9 mouse cellular contexts compared by ENCODE assay signal in the genomic region with DNA sequence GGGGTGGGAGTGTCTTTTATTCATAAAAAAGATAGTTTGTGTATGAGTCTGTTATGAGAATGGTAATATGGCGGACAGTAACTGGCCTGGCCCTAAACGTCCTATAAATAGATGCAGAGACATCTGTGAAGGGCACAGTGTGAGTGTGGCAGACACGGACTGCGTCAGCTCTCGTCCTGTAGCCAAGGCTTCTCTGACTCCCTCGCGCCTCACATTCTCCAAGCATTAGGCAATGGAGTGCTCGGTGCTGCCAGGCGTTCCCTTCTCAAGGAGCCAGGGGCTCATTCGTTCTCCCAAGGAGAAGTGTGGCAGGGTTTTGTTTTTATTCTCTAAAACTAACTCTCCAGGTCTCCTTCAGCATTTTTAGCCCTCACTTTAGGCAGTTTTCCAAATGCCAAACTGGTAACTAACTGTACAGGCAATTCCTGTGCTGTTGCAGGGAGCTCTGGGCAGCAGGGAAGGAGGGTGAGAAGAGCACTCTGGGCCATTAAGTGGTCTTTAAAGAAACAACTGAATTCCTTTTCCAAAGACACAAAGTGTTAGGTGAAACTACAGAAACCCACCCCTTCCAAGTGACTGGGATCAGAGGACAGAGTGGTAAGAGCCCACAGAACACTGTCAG. TPM values are rescaled to one million over a fixed set of nuclear protein-coding genes. Genes with fewer than 3 reads are reported as not detected.
A peak's percentile ranks its signal among the peaks of the same experiment; 100 is the strongest.
DNase-seq lines count a peak whose midpoint lies in the region; ATAC-seq and TF ChIP-seq lines count a peak whose summit lies in the region.
"Had no signal": no experiment of that assay in that cellular context is flagged by ENCODE, and none has a peak within 500 bp of the region (broad histone marks: within the 10 kb centered on the region; RNA-seq: fewer than 3 reads in every experiment).

No protein-coding gene starts in this region.

- H3K27me3 ChIP-seq in midbrain, postnatal 0 days (ENCODE audit: insufficient read depth, low read length): no peaks in the 10 kb centered on the region
- no peaks in the 10 kb centered on the region for H3K27me3 ChIP-seq in midbrain, embryonic 10.5 days (ENCODE audit: low read depth, poor library complexity, severe bottlenecking)
- H3K27me3 ChIP-seq in embryonic facial prominence, embryonic 13.5 days: no peaks in the 10 kb centered on the region
- H3K27me3 ChIP-seq in heart, embryonic 16.5 days (ENCODE audit: control insufficient read depth, insufficient read depth, low read length): no peaks in the 10 kb centered on the region
- H3K27me3 ChIP-seq in lung, postnatal 0 days (replicated peaks; ENCODE audit: insufficient read depth, low read length): no peaks in the 10 kb centered on the region
- H3K27me3 ChIP-seq in hindbrain, embryonic 11.5 days (ENCODE audit: control insufficient read depth, insufficient read depth, low read length): no peaks in the 10 kb centered on the region
- H3K27me3 ChIP-seq: liver, embryonic 13.5 days had no signal

- DNase-seq in midbrain, postnatal 0 days (ENCODE audit: low spot score): peak; percentile 53
- DNase-seq in midbrain, embryonic 10.5 days (ENCODE audit: low spot score): no peak
- peak; percentile 96 for DNase-seq in lung, postnatal 0 days (ENCODE audit: low spot score)
- no peak for DNase-seq in spleen, postnatal 10 days (ENCODE audit: low spot score in 2 of 2)
- no peak for DNase-seq in hindbrain, embryonic 11.5 days (ENCODE audit: low spot score)
- DNase-seq: liver, embryonic 13.5 days had no signal

- ATAC-seq in midbrain, postnatal 0 days (ENCODE audit: low FRiP score): no peak
- no peak for ATAC-seq in embryonic facial prominence, embryonic 13.5 days (ENCODE audit: insufficient number of reproducible peaks, insufficient read depth, low FRiP score, low TSS enrichment, low read depth)
- peak; percentile 96 for ATAC-seq in heart, embryonic 16.5 days (replicated peaks; ENCODE audit: extremely low read depth, insufficient read depth, low FRiP score)
- peak; percentile 94 for ATAC-seq in lung, postnatal 0 days
- ATAC-seq in erythroblast, adult 5-6 weeks (replicated peaks; ENCODE audit: low FRiP score, poor library complexity, severe bottlenecking): no peak
- ATAC-seq in hindbrain, embryonic 11.5 days (ENCODE audit: low FRiP score): no peak

- no peak overlapping the region for H3K4me3 ChIP-seq in midbrain, postnatal 0 days (ENCODE audit: low read depth, low read length)
- H3K4me3 ChIP-seq in midbrain, embryonic 10.5 days: no peak overlapping the region
- no peak overlapping the region for H3K4me3 ChIP-seq in embryonic facial prominence, embryonic 13.5 days
- no peak overlapping the region for H3K4me3 ChIP-seq in heart, embryonic 16.5 days (ENCODE audit: low read length)
- H3K4me3 ChIP-seq in lung, postnatal 0 days (ENCODE audit: low read depth, low read length): no peak overlapping the region
- no peak overlapping the region for H3K4me3 ChIP-seq in hindbrain, embryonic 11.5 days (ENCODE audit: low read depth, low read length)
- H3K4me3 ChIP-seq: liver, embryonic 13.5 days had no signal

- H3K27ac ChIP-seq in midbrain, postnatal 0 days (ENCODE audit: low read depth, low read length): no peak overlapping the region
- no peak overlapping the region for H3K27ac ChIP-seq in midbrain, embryonic 10.5 days (replicated peaks)
- H3K27ac ChIP-seq in embryonic facial prominence, embryonic 13.5 days: 0 out of 2 replicates have a peak overlapping the region, but pooled peaks have one; percentile 9
- peak overlapping the region; percentile 96 for H3K27ac ChIP-seq in heart, embryonic 16.5 days (ENCODE audit: low read length)
- peak overlapping the region; percentile 86 for H3K27ac ChIP-seq in lung, postnatal 0 days (ENCODE audit: low read length)
- no peak overlapping the region for H3K27ac ChIP-seq in hindbrain, embryonic 11.5 days (ENCODE audit: low read depth, low read length)
- H3K27ac ChIP-seq: liver, embryonic 13.5 days had no signal

- H3K4me2 ChIP-seq in midbrain, postnatal 0 days (ENCODE audit: low read depth, low read length, poor library complexity, severe bottlenecking): no peak overlapping the region
- no peak overlapping the region for H3K4me2 ChIP-seq in embryonic facial prominence, embryonic 13.5 days
- peak overlapping the region; percentile 33; the same call in 1 of the 2 replicates for H3K4me2 ChIP-seq in heart, embryonic 16.5 days (ENCODE audit: low read depth, low read length)
- no peak overlapping the region for H3K4me2 ChIP-seq in lung, postnatal 0 days (replicated peaks; ENCODE audit: low read depth, low read length)
- no peak overlapping the region for H3K4me2 ChIP-seq in hindbrain, embryonic 11.5 days (replicated peaks; ENCODE audit: low read depth, low read length)
- H3K4me2 ChIP-seq: liver, embryonic 13.5 days had no signal

- no peaks in the 10 kb centered on the region for H3K36me3 ChIP-seq in midbrain, postnatal 0 days (ENCODE audit: insufficient read depth, low read length)
- H3K36me3 ChIP-seq in midbrain, embryonic 10.5 days: no peaks in the 10 kb centered on the region
- no peaks in the 10 kb centered on the region for H3K36me3 ChIP-seq in embryonic facial prominence, embryonic 13.5 days
- no peaks in the 10 kb centered on the region for H3K36me3 ChIP-seq in heart, embryonic 16.5 days (ENCODE audit: control insufficient read depth, insufficient read depth)
- H3K36me3 ChIP-seq in lung, postnatal 0 days (ENCODE audit: insufficient read depth, low read length): no peaks in the 10 kb centered on the region
- H3K36me3 ChIP-seq in hindbrain, embryonic 11.5 days (ENCODE audit: control insufficient read depth, insufficient read depth, low read length): no peaks in the 10 kb centered on the region
- H3K36me3 ChIP-seq: liver, embryonic 13.5 days had no signal

- TF ChIP-seq CTCF in midbrain, postnatal 0 days (IDR thresholded peaks at IDR 0.05): no peak
- no peak for TF ChIP-seq CTCF in lung, postnatal 0 days (IDR thresholded peaks at IDR 0.05)

- no peaks in the 10 kb centered on the region for H3K4me1 ChIP-seq in midbrain, postnatal 0 days (ENCODE audit: insufficient read depth, low read length)
- peaks cover 29% of the 10 kb centered on the region for H3K4me1 ChIP-seq in midbrain, embryonic 10.5 days
- peaks cover 45% of the 10 kb centered on the region for H3K4me1 ChIP-seq in embryonic facial prominence, embryonic 13.5 days
- H3K4me1 ChIP-seq in heart, embryonic 16.5 days (ENCODE audit: control insufficient read depth, insufficient read depth, low read length): peaks cover 47% of the 10 kb centered on the region
- peaks cover 10% of the 10 kb centered on the region; the same call in 1 of the 2 replicates for H3K4me1 ChIP-seq in lung, postnatal 0 days (ENCODE audit: insufficient read depth, low read depth, low read length)
- H3K4me1 ChIP-seq in hindbrain, embryonic 11.5 days (replicated peaks; ENCODE audit: control insufficient read depth, insufficient read depth, low read length): no peaks in the 10 kb centered on the region

- peak; percentile 94 for TF ChIP-seq EP300 in lung, postnatal 0 days (IDR thresholded peaks at IDR 0.05)

- H3K9me3 ChIP-seq in midbrain, postnatal 0 days (ENCODE audit: low read length): no peaks in the 10 kb centered on the region
- no peaks in the 10 kb centered on the region for H3K9me3 ChIP-seq in midbrain, embryonic 10.5 days (replicated peaks)
- no peaks in the 10 kb centered on the region for H3K9me3 ChIP-seq in embryonic facial prominence, embryonic 13.5 days
- H3K9me3 ChIP-seq in heart, embryonic 16.5 days (replicated peaks; ENCODE audit: control insufficient read depth, low read length): no peaks in the 10 kb centered on the region
- H3K9me3 ChIP-seq in lung, postnatal 0 days (ENCODE audit: low read length): no peaks in the 10 kb centered on the region
- no peaks in the 10 kb centered on the region for H3K9me3 ChIP-seq in hindbrain, embryonic 11.5 days (ENCODE audit: control insufficient read depth, low read length)
- H3K9me3 ChIP-seq: liver, embryonic 13.5 days had no signal

- no peak overlapping the region for H3K9ac ChIP-seq in midbrain, postnatal 0 days (replicated peaks; ENCODE audit: low read length, poor library complexity, severe bottlenecking)
- no peak overlapping the region for H3K9ac ChIP-seq in embryonic facial prominence, embryonic 13.5 days
- H3K9ac ChIP-seq in heart, embryonic 16.5 days (ENCODE audit: low read length): peak overlapping the region; percentile 66
- no peak overlapping the region; the same call in 1 of the 2 replicates for H3K9ac ChIP-seq in lung, postnatal 0 days (replicated peaks; ENCODE audit: low read depth)
- H3K9ac ChIP-seq in hindbrain, embryonic 11.5 days (ENCODE audit: low read depth, low read length): no peak overlapping the region
- H3K9ac ChIP-seq: liver, embryonic 13.5 days had no signal

- WGBS in midbrain, postnatal 0 days: 72% methylated on average over 10 of the region's 10 CpGs
- WGBS in midbrain, embryonic 10.5 days: 86% methylated on average over 10 of the region's 10 CpGs
- WGBS in embryonic facial prominence, embryonic 13.5 days: 76% methylated on average over 10 of the region's 10 CpGs
- WGBS in heart, embryonic 16.5 days: 21% methylated on average over 10 of the region's 10 CpGs
- 17% methylated on average over 10 of the region's 10 CpGs for WGBS in lung, postnatal 0 days
- 81% methylated on average over 10 of the region's 10 CpGs for WGBS in hindbrain, embryonic 11.5 days

RNA-seq across cellular contexts. Expression of a gene that starts 22.2 kb away (rescaled TPM):
- 15.4 and 16.3 TPM in 2 replicates for total RNA-seq in midbrain, postnatal 0 days (2014; rRNA removed)
- polyA plus RNA-seq in midbrain, postnatal 0 days (2015; fragmentation: Nextera tagmentation; extraction: Ambion mirVana): 4.5 and 5.6 TPM in 2 replicates
- polyA plus RNA-seq in midbrain, embryonic 10.5 days (2016; fragmentation: Nextera tagmentation; extraction: Ambion mirVana): 3.0 and 3.6 TPM in 2 replicates
- 10.1 and 12.3 TPM in 2 replicates for polyA plus RNA-seq in embryonic facial prominence, embryonic 13.5 days (2015; fragmentation: Nextera tagmentation; extraction: Ambion mirVana)
- polyA plus RNA-seq in heart, embryonic 16.5 days (2015; fragmentation: Nextera tagmentation; extraction: Ambion mirVana): 7.3 TPM in 2 replicates
- 15.1 and 18.4 TPM in 2 replicates for polyA plus RNA-seq in lung, postnatal 0 days (2015; fragmentation: Nextera tagmentation; extraction: Ambion mirVana)
- 0.19 and 3.8 TPM in 2 replicates for total RNA-seq in erythroblast, adult 5-6 weeks (2015; ENCODE audit: low replicate concordance)
- 3.0 and 3.5 TPM in 2 replicates for total RNA-seq in erythroblast, adult 5-6 weeks (2017; ENCODE audit: low replicate concordance)
- polyA plus RNA-seq in hindbrain, embryonic 11.5 days (2014; fragmentation: Nextera tagmentation; extraction: Ambion mirVana): 4.2 and 7.0 TPM in 2 replicates

Comparison
In these comparisons a context has a peak if more than half of its experiments do, and no peak if none do; other contexts are left out.
1. DNase-seq: peak in midbrain, postnatal 0 days (single experiment) and lung, postnatal 0 days (single experiment); none in midbrain, embryonic 10.5 days (single experiment), spleen, postnatal 10 days (0 of 2) and hindbrain, embryonic 11.5 days (single experiment).
2. ATAC-seq: peak in heart, embryonic 16.5 days (single experiment) and lung, postnatal 0 days (single experiment); none in midbrain, postnatal 0 days (single experiment), embryonic facial prominence, embryonic 13.5 days (single experiment), erythroblast, adult 5-6 weeks (single experiment) and hindbrain, embryonic 11.5 days (single experiment).
3. H3K27ac ChIP-seq: peak in embryonic facial prominence, embryonic 13.5 days (single experiment), heart, embryonic 16.5 days (single experiment) and lung, postnatal 0 days (single experiment); none in midbrain, postnatal 0 days (single experiment), midbrain, embryonic 10.5 days (single experiment) and hindbrain, embryonic 11.5 days (single experiment).